Mouse (Mus musculus): ENCODE measurements around the gene Hus1. TPM values are rescaled to one million over a fixed set of nuclear protein-coding genes. Genes with fewer than 3 reads are reported as not detected.

Gene Hus1
- polyA plus RNA-seq, 1 experiment from 2014 or later, result 20.3 TPM

DNA sequence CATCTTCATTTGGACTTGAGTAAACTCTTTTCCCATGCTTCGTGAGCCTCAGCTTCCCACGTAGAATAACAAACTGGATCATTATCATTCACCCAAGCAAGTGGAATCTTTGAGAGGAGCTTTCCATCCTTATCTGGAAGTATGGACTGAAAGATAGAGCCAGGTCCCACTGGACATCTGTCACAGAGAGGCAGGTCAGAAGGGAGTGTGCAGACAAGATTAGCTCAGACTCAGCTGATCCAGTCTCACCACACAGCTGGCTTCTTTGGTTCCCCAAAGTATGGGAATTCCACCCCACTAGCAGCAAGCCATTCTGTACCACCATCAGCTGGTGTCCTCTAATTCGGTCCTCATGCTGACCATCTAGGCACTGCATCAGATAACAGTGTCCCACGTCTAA, 66.9 kb downstream of the Hus1 start:
- Histone ChIP-seq H3K4me3 (ENCODE audit: low read depth, low read length) (no peak overlapping the region), H3K9me3 (ENCODE audit: control insufficient read depth, low read depth, low read length) (no peaks in the 10 kb centered on the region), H3K4me1 (ENCODE audit: control insufficient read depth, insufficient read depth, low read length) (no peaks in the 10 kb centered on the region), H3K36me3 (ENCODE audit: control insufficient read depth, insufficient read depth, low read length) (no peaks in the 10 kb centered on the region), H3K9ac (replicated peaks; ENCODE audit: low read depth, low read length) (no peak overlapping the region), H3K27me3 (ENCODE audit: control insufficient read depth, insufficient read depth, low read length) (no peaks in the 10 kb centered on the region), H3K27ac (ENCODE audit: low read length) (no peak overlapping the region), H3K4me2 (replicated peaks; ENCODE audit: low read depth, low read length) (no peak overlapping the region)
- 86% methylated on average over 4 of the region's 4 CpGs for WGBS
- no peak for ATAC-seq (ENCODE audit: insufficient number of reproducible peaks, insufficient read depth, low FRiP score, low read depth)

Other genes with a start within 250 kb of the Hus1 start
- gene Pkd1l1, start 37.9 kb downstream of the Hus1 start, polyA plus RNA-seq (2014; fragmentation: Nextera tagmentation; extraction: Ambion mirVana), result 0.07 and 0.09 TPM in 2 replicates
- gene Gm11992, start 37.4 kb upstream of the Hus1 start, polyA plus RNA-seq (2014; fragmentation: Nextera tagmentation; extraction: Ambion mirVana), result 0.88 and 1.2 TPM in 2 replicates
- gene Sun3, start 37.8 kb upstream of the Hus1 start, polyA plus RNA-seq (2014; fragmentation: Nextera tagmentation; extraction: Ambion mirVana), result 0.21 and 0.22 TPM in 2 replicates
- gene Upp1, start 106.9 kb upstream of the Hus1 start, polyA plus RNA-seq (2014; fragmentation: Nextera tagmentation; extraction: Ambion mirVana), result 6.0 and 8.3 TPM in 2 replicates
- gene Abca13, start 180.8 kb upstream of the Hus1 start, polyA plus RNA-seq (2014; fragmentation: Nextera tagmentation; extraction: Ambion mirVana), result 0.03 TPM in 1 of 2 replicates, not detected in the other